Mouse (Mus musculus): ENCODE data around the gene Col6a2. TPM values are rescaled to one million over a fixed set of nuclear protein-coding genes. Genes with fewer than 3 reads are reported as not detected.

The Col6a2 gene
- polyA plus RNA-seq (2021; fragmentation: Nextera tagmentation), result 1.3 and 2.7 TPM in 2 replicates
- long read RNA-seq, experiment 1, full-length matches to known transcripts, result 20 of 25 reads
- long read RNA-seq, experiment 1, partial matches to known transcripts, result 4 of 25 reads
- long read RNA-seq, experiment 1, other reads (novel, unspliced or antisense), result 1 of 25 reads
- long read RNA-seq, experiment 2, partial matches to known transcripts, result 1 of 5 reads
- long read RNA-seq, experiment 2, other reads (novel, unspliced or antisense), result 2 of 5 reads

DNA sequence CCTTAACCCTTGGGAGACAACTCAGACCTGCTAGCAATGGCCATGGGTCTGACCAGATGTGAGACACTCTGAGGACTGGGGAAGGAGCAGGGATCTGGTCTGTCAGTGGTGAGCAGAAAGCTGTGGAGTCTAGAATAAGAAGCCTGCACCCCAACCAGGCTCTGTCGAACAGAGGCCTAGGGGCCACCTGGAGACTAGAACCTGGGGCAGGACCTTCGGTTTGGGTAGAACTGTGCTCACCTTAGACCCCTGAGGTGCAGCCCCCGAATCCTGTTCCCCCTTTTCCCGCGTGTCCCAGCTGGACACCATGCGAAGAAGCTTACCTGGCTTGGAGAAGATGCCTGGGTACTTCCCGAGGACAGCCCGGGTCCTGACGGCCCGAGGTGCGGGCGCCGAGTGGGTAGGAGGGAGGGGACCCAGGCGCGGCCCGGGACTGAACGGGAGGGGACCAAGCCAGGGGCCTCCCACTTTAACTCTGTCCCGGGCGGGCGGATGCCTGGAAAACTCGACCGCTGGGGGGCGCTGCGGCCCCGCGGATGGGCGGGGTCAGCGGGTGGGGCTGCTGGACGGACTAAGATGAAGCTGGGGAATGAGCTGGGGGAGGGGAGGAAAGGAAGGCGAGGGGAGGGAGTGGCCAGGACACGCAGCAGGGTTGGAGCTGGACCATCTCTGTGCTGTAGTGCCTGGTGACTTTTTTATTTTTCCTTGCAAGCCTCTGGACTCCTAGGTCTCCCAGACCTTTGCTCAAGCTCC, at the start of gene Col6a2:
Gene Col6a2 (minus strand): TSS at position 703 of the 753 bp plus-strand sequence.

DNA sequence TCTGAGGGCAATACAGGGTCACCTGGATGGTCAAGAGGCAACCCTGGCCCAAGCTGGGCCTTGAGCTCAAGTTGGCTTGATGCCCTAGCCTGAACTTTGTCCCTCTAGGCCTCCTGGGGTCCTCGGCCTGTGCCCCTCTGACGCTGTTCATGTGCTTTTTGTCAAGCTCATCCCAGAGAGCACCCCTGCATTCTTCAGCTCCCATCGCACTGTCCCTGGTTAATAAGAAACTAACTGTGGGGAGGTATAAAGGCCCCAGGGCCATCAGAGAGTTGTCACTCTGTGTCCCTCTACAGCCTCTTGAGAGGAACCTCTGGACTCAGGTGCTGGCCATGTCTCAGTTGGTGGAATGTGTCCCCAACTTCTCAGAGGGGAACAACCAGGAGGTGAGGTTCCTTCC, 48.1 kb downstream of the Col6a2 start, which contains the start of gene Ftcd:
Gene Ftcd (plus strand): TSS at position 275 of the 400 bp plus-strand sequence.

DNA sequence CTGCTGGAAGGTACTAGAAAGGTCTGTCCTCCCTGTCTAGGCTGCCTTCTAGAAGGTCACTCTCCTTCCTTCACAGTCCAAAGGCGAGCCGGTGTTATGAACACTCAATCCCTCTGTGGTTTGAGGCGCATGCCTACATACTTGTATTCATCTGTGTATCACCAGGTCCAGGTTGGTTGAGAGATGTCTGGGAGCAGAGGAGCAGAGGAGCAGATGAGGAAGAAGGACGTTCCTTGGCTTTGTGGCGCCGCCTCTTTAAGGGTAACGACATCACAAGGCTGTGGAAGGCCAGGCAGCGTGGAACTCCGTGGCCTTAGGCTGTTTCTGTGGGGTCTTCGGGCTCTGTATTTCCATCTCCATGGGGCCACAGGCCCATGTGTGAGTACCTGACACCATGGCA, 61.5 kb downstream of the Col6a2 start, which contains the start of gene Spatc1l:
Gene Spatc1l (plus strand): TSS at position 301 of the 400 bp plus-strand sequence.

Other genes starting within 250 kb of the Col6a2 start
- not detected in 2 replicates for gene AC141477.1, start 183.2 kb downstream of the Col6a2 start, polyA plus RNA-seq (2021; fragmentation: Nextera tagmentation)
- 6.5 and 9.8 TPM in 2 replicates for gene Pcnt, start 180.8 kb downstream of the Col6a2 start, polyA plus RNA-seq (2021; fragmentation: Nextera tagmentation)
- not detected in 2 replicates for gene 2610028H24Rik, start 174.5 kb downstream of the Col6a2 start, polyA plus RNA-seq (2021; fragmentation: Nextera tagmentation)
- gene Mcm3ap, start 154.7 kb downstream of the Col6a2 start, polyA plus RNA-seq (2021; fragmentation: Nextera tagmentation), result 34.4 and 39.8 TPM in 2 replicates
- 3.4 and 3.9 TPM in 2 replicates for gene Ybey, start 154.5 kb downstream of the Col6a2 start, polyA plus RNA-seq (2021; fragmentation: Nextera tagmentation)
- gene Lss, start 92.0 kb downstream of the Col6a2 start, polyA plus RNA-seq (2021; fragmentation: Nextera tagmentation), result 12.4 and 16.4 TPM in 2 replicates
- not detected in 2 replicates for gene Spatc1l, start 61.4 kb downstream of the Col6a2 start, polyA plus RNA-seq (2021; fragmentation: Nextera tagmentation)
- gene Ftcd, start 48.0 kb downstream of the Col6a2 start, polyA plus RNA-seq (2021; fragmentation: Nextera tagmentation), result 0.06 TPM in 1 of 2 replicates, not detected in the other
- gene Col6a1, start 102.5 kb upstream of the Col6a2 start, polyA plus RNA-seq (2021; fragmentation: Nextera tagmentation), result 2.0 and 3.0 TPM in 2 replicates

Data from left cerebral cortex, adult 6 months (tissue).